Mouse (Mus musculus): ENCODE measurements around the gene Ankef1. TPM values are rescaled to one million over a fixed set of nuclear protein-coding genes. Genes with fewer than 3 reads are reported as not detected.

Ankef1 gene
- polyA plus RNA-seq, 1 experiment: 1.5 TPM

DNA sequence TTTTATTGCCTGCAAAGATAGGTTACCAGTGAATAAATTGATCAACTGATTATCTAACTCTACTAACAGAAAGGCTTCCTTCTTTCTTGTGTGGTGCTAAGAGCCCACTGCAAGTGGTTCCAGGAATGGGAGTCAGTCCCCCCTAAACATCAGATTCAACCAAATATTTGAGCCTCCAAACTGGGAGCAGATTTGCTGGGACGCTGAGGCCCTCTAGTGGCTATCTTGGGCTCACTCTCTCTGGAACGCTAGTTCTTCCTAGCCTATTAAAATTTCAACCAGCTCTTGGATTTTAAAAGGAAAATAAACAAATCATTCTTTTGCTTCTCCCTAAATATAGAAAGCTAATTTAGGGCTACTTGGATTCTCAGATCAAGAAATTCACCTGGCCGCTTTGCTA, 94.7 kb downstream of the Ankef1 start:
- Histone ChIP-seq H3K4me3 (ENCODE audit: insufficient read depth, low read depth, low read length) (no peak overlapping the region), H3K4me1 (ENCODE audit: control insufficient read depth, insufficient read depth, low read length) (no peaks in the 10 kb centered on the region), H3K36me3 (ENCODE audit: control insufficient read depth, insufficient read depth, low read length) (no peaks in the 10 kb centered on the region), H3K27ac (ENCODE audit: insufficient read depth, low read depth, low read length) (no peak overlapping the region), H3K27me3 (replicated peaks; ENCODE audit: control insufficient read depth, insufficient read depth, low read length) (no peaks in the 10 kb centered on the region)
- WGBS: 30% methylated on average over 3 of the region's 3 CpGs
- DNase-seq: peak; percentile 11
- TF ChIP-seq POLR2A (IDR thresholded peaks at IDR 0.05; ENCODE audit: low read depth, low read length) (no peak), CTCF (conservative IDR thresholded peaks at IDR 0.05; ENCODE audit: insufficient read depth, insufficient read length, low read depth, low read length) (peak; percentile 66)

DNA sequence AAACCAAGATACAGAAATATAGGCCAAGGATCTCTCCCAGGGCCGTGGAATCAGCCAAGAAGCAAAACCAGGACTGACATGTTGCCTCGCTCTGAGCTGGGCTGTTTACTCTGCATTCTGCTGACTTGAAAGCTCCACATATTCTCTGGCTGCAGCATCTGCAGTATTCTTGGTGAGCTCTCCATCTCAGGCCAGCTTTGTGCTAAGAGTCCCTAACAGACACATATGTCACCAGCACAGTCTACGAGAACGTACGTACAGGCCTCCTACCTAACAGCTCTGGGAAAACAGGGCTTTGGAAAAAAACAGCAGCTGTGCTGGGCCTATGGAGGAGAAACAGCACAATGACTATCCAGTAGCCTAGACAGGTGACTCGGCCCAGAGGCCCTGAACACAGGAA, 97.0 kb downstream of the Ankef1 start:
- no peak overlapping the region for H3K27ac ChIP-seq (ENCODE audit: insufficient read depth, low read depth, low read length)
- 84% methylated on average over 6 of the region's 6 CpGs for WGBS
- H3K27me3 ChIP-seq (replicated peaks; ENCODE audit: control insufficient read depth, insufficient read depth, low read length): no peaks in the 10 kb centered on the region
- TF ChIP-seq POLR2A (IDR thresholded peaks at IDR 0.05; ENCODE audit: low read depth, low read length): no peak
- TF ChIP-seq CTCF (conservative IDR thresholded peaks at IDR 0.05; ENCODE audit: insufficient read depth, insufficient read length, low read depth, low read length): no peak
- no peaks in the 10 kb centered on the region for H3K4me1 ChIP-seq (ENCODE audit: control insufficient read depth, insufficient read depth, low read length)
- H3K36me3 ChIP-seq (ENCODE audit: control insufficient read depth, insufficient read depth, low read length): no peaks in the 10 kb centered on the region
- no peak for DNase-seq
- no peak overlapping the region for H3K4me3 ChIP-seq (ENCODE audit: insufficient read depth, low read depth, low read length)

DNA sequence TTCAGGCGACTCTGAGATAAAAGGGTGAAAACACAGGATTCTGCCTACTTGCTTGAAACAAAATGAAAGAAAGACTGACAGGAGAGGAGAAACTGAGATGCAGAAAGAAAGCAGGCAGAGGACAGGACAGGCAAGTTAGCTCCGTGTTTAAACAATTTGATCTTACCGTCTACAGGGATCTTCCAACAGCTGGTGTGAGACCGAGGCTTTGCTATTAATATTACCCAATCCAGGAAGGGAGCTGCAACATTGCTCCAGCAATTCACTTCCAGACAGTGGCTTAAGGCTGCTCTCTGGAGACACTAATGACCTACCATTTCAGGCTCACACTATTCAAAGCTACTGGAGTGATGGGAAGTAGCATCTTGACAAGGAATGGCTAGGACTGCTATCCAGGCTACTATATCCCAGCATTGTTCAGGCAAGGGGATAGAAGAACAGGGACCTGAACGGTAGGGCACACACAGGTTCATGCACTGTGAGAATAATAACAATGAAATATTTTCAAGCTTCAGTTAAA, 99.0 kb downstream of the Ankef1 start:
- no peak for DNase-seq
- Histone ChIP-seq H3K27ac (ENCODE audit: insufficient read depth, low read depth, low read length) (no peak overlapping the region), H3K27me3 (replicated peaks; ENCODE audit: control insufficient read depth, insufficient read depth, low read length) (no peaks in the 10 kb centered on the region; the same call in 1 of the 2 replicates), H3K36me3 (ENCODE audit: control insufficient read depth, insufficient read depth, low read length) (no peaks in the 10 kb centered on the region), H3K4me1 (ENCODE audit: control insufficient read depth, insufficient read depth, low read length) (no peaks in the 10 kb centered on the region), H3K4me3 (ENCODE audit: insufficient read depth, low read depth, low read length) (no peak overlapping the region)
- TF ChIP-seq POLR2A (IDR thresholded peaks at IDR 0.05; ENCODE audit: low read depth, low read length) (no peak), CTCF (conservative IDR thresholded peaks at IDR 0.05; ENCODE audit: insufficient read depth, insufficient read length, low read depth, low read length) (no peak)
- WGBS: 77% methylated on average over 5 of the region's 5 CpGs

DNA sequence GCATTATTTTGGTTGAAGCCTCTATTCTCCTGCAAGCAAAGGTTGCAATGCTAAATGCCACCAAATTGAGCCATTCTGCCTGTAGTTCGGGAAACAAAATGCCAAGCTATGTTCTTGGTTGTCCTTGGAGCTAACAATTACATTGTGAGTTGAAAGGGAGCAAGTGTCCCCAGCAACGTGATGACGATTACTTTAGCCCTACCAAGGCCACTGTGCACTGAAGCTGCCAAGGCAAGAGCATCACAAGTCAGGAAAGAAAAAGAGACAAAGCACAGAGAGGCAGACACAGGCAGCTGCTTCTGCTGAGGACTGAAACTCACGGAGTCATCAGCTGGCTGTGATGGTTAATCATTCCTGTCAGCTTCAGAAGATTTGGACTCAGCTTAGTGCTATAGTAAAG, 99.5 kb downstream of the Ankef1 start:
- Histone ChIP-seq H3K27ac (ENCODE audit: insufficient read depth, low read depth, low read length) (no peak overlapping the region), H3K36me3 (ENCODE audit: control insufficient read depth, insufficient read depth, low read length) (no peaks in the 10 kb centered on the region), H3K27me3 (replicated peaks; ENCODE audit: control insufficient read depth, insufficient read depth, low read length) (no peaks in the 10 kb centered on the region; the same call in 1 of the 2 replicates), H3K4me1 (ENCODE audit: control insufficient read depth, insufficient read depth, low read length) (no peaks in the 10 kb centered on the region), H3K4me3 (ENCODE audit: insufficient read depth, low read depth, low read length) (no peak overlapping the region)
- DNase-seq: no peak
- WGBS: 67% methylated on average over 4 of the region's 4 CpGs
- TF ChIP-seq POLR2A (IDR thresholded peaks at IDR 0.05; ENCODE audit: low read depth, low read length) (no peak), CTCF (conservative IDR thresholded peaks at IDR 0.05; ENCODE audit: insufficient read depth, insufficient read length, low read depth, low read length) (no peak)

Other genes with a start within 250 kb of the Ankef1 start
- 0.01 TPM in 1 of 2 replicates, not detected in the other for gene Pak7, start 113.9 kb upstream of the Ankef1 start, polyA plus RNA-seq (2012; rRNA removed)
- 0.39 and 1.9 TPM in 2 replicates for gene Snap25, start 211.5 kb downstream of the Ankef1 start, polyA plus RNA-seq (2012; rRNA removed)

All from kidney, adult 2 months (tissue).